Mouse (Mus musculus): ENCODE measurements around the gene Lhfp.

DNA sequence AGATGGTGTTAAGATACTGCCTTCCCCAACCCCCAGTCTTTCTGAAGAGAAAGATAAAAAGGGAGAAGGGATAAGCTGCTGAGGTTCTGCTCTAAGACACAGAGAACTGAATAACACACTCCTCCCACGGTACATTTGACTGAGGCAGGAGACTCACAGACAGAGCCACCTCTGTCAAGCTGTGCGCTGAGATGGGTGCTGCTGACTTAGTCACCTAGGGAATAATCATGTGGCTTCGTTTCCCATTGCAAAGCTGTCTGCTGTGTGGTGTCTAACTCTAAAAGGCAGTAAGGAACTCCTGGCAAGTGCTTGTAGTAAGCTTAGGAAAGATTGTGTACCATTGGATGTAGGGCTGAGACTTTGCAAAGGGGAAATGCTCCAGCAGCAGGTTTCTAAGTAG is 120.6 kb downstream of the Lhfp start:
- TF ChIP-seq CTCF (conservative IDR thresholded peaks at IDR 0.05; ENCODE audit: low read length) = no peak
- TF ChIP-seq NANOG (IDR thresholded peaks at IDR 0.05; ENCODE audit: borderline replicate concordance, low read length) = no peak
- TF ChIP-seq POU5F1 (IDR thresholded peaks at IDR 0.05; ENCODE audit: borderline replicate concordance, low read length) = no peak

Measured in E14TG2a.4 (cell line).